Mouse (Mus musculus) embryonic facial prominence, embryonic 12.5 days (tissue): ENCODE measurements around the gene Tgds. TPM values are rescaled to one million over a fixed set of nuclear protein-coding genes. Genes with fewer than 3 reads are reported as not detected.
"Not testable (repeated sequence)": the region's sequence is repeated elsewhere in the genome, so short reads cannot be mapped to it uniquely, and the experiment has no call there.

Source experiments
- ATAC-seq: fragments of 200-750 bp; cut with Nextera tagmentation; 2 replicates; pipeline ENCODE4 v1.8.0; 2017; ENCODE audit not compliant: insufficient number of reproducible peaks, insufficient read depth, low FRiP score, low TSS enrichment
- H3K27ac ChIP-seq: fragments of 300-500 bp; sonication (generic); 2 replicates; pipeline ENCODE4 v1.5.1; 2016; ENCODE audit warnings: mild to moderate bottlenecking
- H3K27me3 ChIP-seq: fragments of 300-500 bp; sonication (generic); 2 replicates; pipeline ENCODE4 v1.6.1; 2016; ENCODE audit warnings: mild to moderate bottlenecking, moderate library complexity
- H3K36me3 ChIP-seq: fragments of 300-500 bp; sonication (generic); 2 replicates; pipeline ENCODE4 v1.6.1; 2016; ENCODE audit warnings: mild to moderate bottlenecking
- H3K4me1 ChIP-seq: fragments of 300-500 bp; sonication (generic); 2 replicates; pipeline ENCODE4 v1.6.1; 2016
- H3K4me2 ChIP-seq: fragments of 300-500 bp; sonication (generic); replicated peaks from 2 replicates; pipeline ENCODE4 v1.6.1; 2016; ENCODE audit warnings: mild to moderate bottlenecking, moderate library complexity
- H3K4me3 ChIP-seq: fragments of 300-500 bp; sonication (generic); 2 replicates; pipeline ENCODE4 v1.5.1; 2016; ENCODE audit warnings: mild to moderate bottlenecking
- H3K9ac ChIP-seq: fragments of 300-500 bp; sonication (generic); 2 replicates; pipeline ENCODE4 v1.6.1; 2016; ENCODE audit warnings: mild to moderate bottlenecking, moderate library complexity
- H3K9me3 ChIP-seq: fragments of 300-500 bp; sonication (generic); 2 replicates; pipeline ENCODE4 v1.6.1; 2016; ENCODE audit warnings: mild to moderate bottlenecking, moderate library complexity
- WGBS: fragments of 180-500 bp; shearing (Covaris S2); methylation state at CpG from one replicate; pipeline ENCODE4 v1.1.7; 2016; 5-methylcytosine and 5-hydroxymethylcytosine counted together
- polyA plus RNA-seq: library from polyadenylated mRNA; unstranded; fragments of >200 nt; fragmentation: Nextera tagmentation; extraction: Ambion mirVana; gene quantifications from 2 replicates; pipeline ENCODE4 v1.2.1, GENCODE M21; 2016

The Tgds gene
- polyA plus RNA-seq, 1 experiment from 2014 or later, result 37.8 TPM

DNA sequence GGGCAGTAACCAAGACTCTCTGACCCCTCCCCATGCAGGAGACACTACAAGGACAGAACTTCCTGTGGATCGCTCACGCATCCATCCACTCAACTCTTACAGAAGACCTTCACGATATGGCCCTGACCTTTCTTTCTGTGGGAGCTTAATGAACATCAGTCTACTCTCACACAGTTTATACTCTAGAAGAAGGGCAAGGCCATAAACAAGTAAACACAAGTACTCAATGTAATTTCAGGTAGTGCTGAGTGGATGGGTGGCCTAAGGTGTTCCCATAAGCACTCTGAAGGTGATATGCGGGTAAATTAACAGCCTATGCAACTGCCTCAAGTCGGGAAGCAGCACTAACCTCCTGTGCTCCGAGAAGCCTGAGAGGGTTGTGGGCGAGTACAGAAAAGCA lies 1.1 kb downstream of the Tgds start:
- Histone ChIP-seq H3K27me3 (no peaks in the 10 kb centered on the region), H3K4me3 (peak overlapping the region; percentile 75), H3K4me2 (peak overlapping the region; percentile 71), H3K9ac (peak overlapping the region; percentile 77), H3K36me3 (peaks cover 27% of the 10 kb centered on the region), H3K4me1 (peaks cover 12% of the 10 kb centered on the region), H3K27ac (no peak overlapping the region), H3K9me3 (no peaks in the 10 kb centered on the region)
- 82% methylated on average over 7 of the region's 7 CpGs for WGBS
- no peak for ATAC-seq

GRCm38 (mm10) chr14:118126301-118126700 lies 6.3 kb downstream of the Tgds start:
- Histone ChIP-seq H3K9me3 (no peaks in the 10 kb centered on the region), H3K4me1 (peaks cover 2% of the 10 kb centered on the region), H3K4me3 (no peak overlapping the region), H3K27me3 (no peaks in the 10 kb centered on the region), H3K9ac (no peak overlapping the region), H3K27ac (no peak overlapping the region), H3K36me3 (peaks cover 56% of the 10 kb centered on the region), H3K4me2 (no peak overlapping the region)
- 92% methylated on average over 5 of the region's 5 CpGs for WGBS
- ATAC-seq, result no peak

- no peak overlapping the region for H3K4me3 ChIP-seq
- WGBS, result 88% methylated on average over 4 of the region's 4 CpGs
- no peak overlapping the region for H3K4me2 ChIP-seq
- H3K4me1 ChIP-seq, result no peaks in the 10 kb centered on the region
- H3K27me3 ChIP-seq, result no peaks in the 10 kb centered on the region
- H3K9ac ChIP-seq, result no peak overlapping the region
- ATAC-seq, result no peak
- peaks cover 71% of the 10 kb centered on the region for H3K36me3 ChIP-seq
- no peaks in the 10 kb centered on the region for H3K9me3 ChIP-seq
- H3K27ac ChIP-seq, result no peak overlapping the region
Measured at GRCm38 (mm10) chr14:118124771-118125170, 7.8 kb downstream of the Tgds start.

- no peak for ATAC-seq
- Histone ChIP-seq H3K36me3 (peaks cover 73% of the 10 kb centered on the region), H3K4me3 (no peak overlapping the region), H3K27me3 (no peaks in the 10 kb centered on the region), H3K9me3 (no peaks in the 10 kb centered on the region), H3K4me1 (no peaks in the 10 kb centered on the region), H3K9ac (no peak overlapping the region), H3K4me2 (no peak overlapping the region), H3K27ac (no peak overlapping the region)
- 96% methylated on average over 5 of the region's 5 CpGs for WGBS
Measured at GRCm38 (mm10) chr14:118124129-118124528, 8.4 kb downstream of the Tgds start.

- ATAC-seq, result no peak
- H3K4me1 ChIP-seq, result no peaks in the 10 kb centered on the region
- peaks cover 65% of the 10 kb centered on the region for H3K36me3 ChIP-seq
- no peaks in the 10 kb centered on the region for H3K9me3 ChIP-seq
- H3K27me3 ChIP-seq, result no peaks in the 10 kb centered on the region
- H3K4me2 ChIP-seq, result no peak overlapping the region
- WGBS, result 91% methylated on average over 6 of the region's 6 CpGs
- no peak overlapping the region for H3K9ac ChIP-seq
- no peak overlapping the region for H3K4me3 ChIP-seq
- no peak overlapping the region for H3K27ac ChIP-seq
Measured at GRCm38 (mm10) chr14:118113116-118113515, 19.4 kb downstream of the Tgds start.

DNA sequence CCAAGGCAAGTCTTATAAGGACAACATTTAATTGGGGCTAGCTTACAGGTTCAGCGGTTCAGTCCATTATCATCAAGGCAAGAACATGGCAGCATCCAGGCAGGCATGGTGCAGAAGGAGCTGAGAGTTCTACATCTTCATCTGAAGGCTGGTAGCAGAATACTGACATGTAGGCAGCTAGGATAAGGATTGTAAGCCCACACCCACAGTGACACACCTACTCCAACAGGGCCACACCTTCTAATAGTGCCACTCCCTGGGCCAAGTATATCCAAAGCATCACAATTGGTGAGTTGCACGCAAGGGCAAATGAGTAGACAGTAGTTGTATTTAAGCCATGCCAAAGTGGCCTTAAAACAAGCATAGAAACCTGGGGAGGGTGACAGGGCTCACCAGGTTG lies 25.1 kb downstream of the Tgds start:
- peaks cover 17% of the 10 kb centered on the region for H3K36me3 ChIP-seq
- 92% methylated on average over 2 of the region's 2 CpGs for WGBS
- not testable (repeated sequence) for ATAC-seq, H3K9ac ChIP-seq, H3K4me2 ChIP-seq, H3K9me3 ChIP-seq, H3K4me3 ChIP-seq, H3K4me1 ChIP-seq, H3K27ac ChIP-seq, H3K27me3 ChIP-seq

DNA sequence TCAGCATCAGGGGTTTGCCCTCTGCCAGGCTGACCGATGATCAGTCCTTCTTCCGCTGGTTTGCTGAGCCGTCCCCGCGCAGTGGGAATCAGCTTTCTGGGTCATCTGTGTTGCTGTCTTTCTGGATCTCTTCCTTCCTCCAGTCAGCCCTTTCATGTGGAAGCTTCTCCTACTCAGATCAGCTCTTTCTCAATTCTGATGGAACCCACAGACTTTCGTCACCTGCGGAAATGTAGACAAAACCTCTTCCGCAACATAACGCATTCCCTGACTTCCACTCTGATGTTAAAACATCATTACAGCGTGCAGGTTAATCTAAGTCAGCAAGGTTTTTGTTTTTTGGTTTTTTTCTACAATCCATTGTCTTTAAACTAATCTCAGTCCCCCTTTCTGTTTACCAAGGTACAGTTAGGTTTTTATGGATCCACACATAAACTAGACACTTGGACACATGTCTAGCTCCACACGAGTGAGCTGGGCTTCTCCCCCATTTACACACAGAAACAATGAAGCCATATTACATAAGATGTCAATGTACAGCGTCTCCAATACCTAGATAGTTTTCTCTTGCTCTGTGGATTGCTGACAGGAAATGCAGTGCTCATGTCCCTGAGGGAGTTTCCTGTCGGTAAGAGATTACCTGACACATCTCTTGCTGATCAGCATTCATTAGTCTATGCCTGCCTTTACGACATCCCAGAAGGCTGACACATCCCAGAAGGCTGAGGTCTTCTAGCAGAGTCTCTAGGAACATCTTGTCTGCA lies 31.1 kb downstream of the Tgds start:
- H3K4me2 ChIP-seq, result no peak overlapping the region
- no peaks in the 10 kb centered on the region for H3K9me3 ChIP-seq
- H3K9ac ChIP-seq, result no peak overlapping the region
- WGBS, result 84% methylated on average over 14 of the region's 14 CpGs
- no peaks in the 10 kb centered on the region for H3K4me1 ChIP-seq
- H3K27me3 ChIP-seq, result no peaks in the 10 kb centered on the region
- H3K36me3 ChIP-seq, result no peaks in the 10 kb centered on the region
- H3K4me3 ChIP-seq, result no peak overlapping the region
- no peak overlapping the region for H3K27ac ChIP-seq
- ATAC-seq, result no peak

GRCm38 (mm10) chr14:118098265-118098664 lies 34.3 kb downstream of the Tgds start:
- Histone ChIP-seq H3K9ac (no peak overlapping the region), H3K27ac (no peak overlapping the region), H3K27me3 (no peaks in the 10 kb centered on the region), H3K4me1 (no peaks in the 10 kb centered on the region), H3K9me3 (no peaks in the 10 kb centered on the region), H3K4me2 (no peak overlapping the region), H3K4me3 (no peak overlapping the region), H3K36me3 (no peaks in the 10 kb centered on the region)
- no peak for ATAC-seq
- WGBS, result 58% methylated on average over 2 of the region's 2 CpGs

DNA sequence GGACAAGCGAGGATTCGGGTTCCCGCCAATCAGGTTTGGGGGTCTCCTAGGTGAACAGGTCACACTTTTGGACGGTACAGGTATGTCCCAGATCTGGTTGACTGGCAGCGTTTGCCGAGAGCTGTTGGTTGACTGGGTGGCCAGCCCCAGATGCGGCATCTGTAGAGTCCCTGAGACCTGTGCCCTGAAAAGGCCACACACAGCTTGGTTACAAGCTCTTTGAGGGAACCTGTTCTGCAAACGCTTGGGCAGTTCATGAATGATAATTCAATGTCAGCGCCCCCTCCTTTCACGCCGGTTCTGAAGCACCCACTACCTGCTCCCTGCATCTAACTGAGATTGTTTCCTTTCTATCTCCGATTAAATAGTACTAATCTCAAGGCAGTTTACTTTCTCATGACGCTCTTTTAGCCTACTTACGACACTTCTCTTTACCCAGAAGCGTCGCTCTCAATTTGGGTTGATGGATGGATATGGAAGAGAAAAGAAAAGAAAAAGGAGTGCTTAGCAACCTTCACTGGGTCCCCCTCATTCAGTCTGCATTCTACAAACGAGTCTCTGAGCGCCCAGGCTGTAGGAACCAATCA lies 42.7 kb downstream of the Tgds start:
- no peak overlapping the region for H3K27ac ChIP-seq
- peak overlapping the region; percentile 63 for H3K9ac ChIP-seq
- 0 out of 2 replicates have a peak, but pooled peaks cover 4% of the 10 kb centered on the region for H3K4me1 ChIP-seq
- H3K9me3 ChIP-seq, result no peaks in the 10 kb centered on the region
- no peaks in the 10 kb centered on the region; the same call in 1 of the 2 replicates for H3K27me3 ChIP-seq
- 0 out of 2 replicates have a peak, but pooled peaks have one; percentile 49 for ATAC-seq
- no peaks in the 10 kb centered on the region for H3K36me3 ChIP-seq
- peak overlapping the region; percentile 68 for H3K4me2 ChIP-seq
- WGBS, result under 1% methylated on average over 18 of the region's 18 CpGs
- peak overlapping the region; percentile 67 for H3K4me3 ChIP-seq

- ATAC-seq, result peak; percentile 35
- H3K36me3 ChIP-seq, result no peaks in the 10 kb centered on the region
- peak overlapping the region; percentile 67 for H3K4me3 ChIP-seq
- peak overlapping the region; percentile 63 for H3K9ac ChIP-seq
- no peaks in the 10 kb centered on the region; the same call in 1 of the 2 replicates for H3K27me3 ChIP-seq
- H3K4me2 ChIP-seq, result peak overlapping the region; percentile 68
- H3K9me3 ChIP-seq, result no peaks in the 10 kb centered on the region
- WGBS, result under 1% methylated on average over 44 of the region's 44 CpGs
- H3K4me1 ChIP-seq, result 0 out of 2 replicates have a peak, but pooled peaks cover 4% of the 10 kb centered on the region
- H3K27ac ChIP-seq, result 0 out of 2 replicates have a peak overlapping the region, but pooled peaks have one; percentile 50
Measured at GRCm38 (mm10) chr14:118089215-118089805, 43.2 kb downstream of the Tgds start.

GRCm38 (mm10) chr14:118088437-118089207 lies 43.9 kb downstream of the Tgds start:
- H3K4me3 ChIP-seq, result peak overlapping the region; percentile 67
- ATAC-seq, result no peak
- peak overlapping the region; percentile 68 for H3K4me2 ChIP-seq
- no peaks in the 10 kb centered on the region; the same call in 1 of the 2 replicates for H3K27me3 ChIP-seq
- peak overlapping the region; percentile 54; the same call in 1 of the 2 replicates for H3K9ac ChIP-seq
- no peaks in the 10 kb centered on the region for H3K36me3 ChIP-seq
- H3K4me1 ChIP-seq, result 0 out of 2 replicates have a peak, but pooled peaks cover 4% of the 10 kb centered on the region
- WGBS, result 12% methylated on average over 22 of the region's 22 CpGs
- no peaks in the 10 kb centered on the region for H3K9me3 ChIP-seq
- H3K27ac ChIP-seq, result 0 out of 2 replicates have a peak overlapping the region, but pooled peaks have one; percentile 50
